Mouse (Mus musculus): ENCODE measurements around the gene Map2k1. TPM values are rescaled to one million over a fixed set of nuclear protein-coding genes. Genes with fewer than 3 reads are reported as not detected.

The Map2k1 gene
- total RNA-seq, 1 experiment from 2014 or later = 45.5 TPM

- no peak for ATAC-seq (replicated peaks; ENCODE audit: low read depth, poor library complexity, severe bottlenecking)
These were observed 825 bp downstream of the Map2k1 start for GRCm38 (mm10) chr9:64252591-64253020.

- no peak for ATAC-seq (replicated peaks; ENCODE audit: low read depth, poor library complexity, severe bottlenecking)
These were observed 3.2 kb downstream of the Map2k1 start for GRCm38 (mm10) chr9:64250111-64250730.

GRCm38 (mm10) chr9:64249371-64249770 lies 4.1 kb downstream of the Map2k1 start:
- ATAC-seq (replicated peaks; ENCODE audit: low read depth, poor library complexity, severe bottlenecking) = 0 out of 2 replicates have a peak, but pooled peaks have one; percentile 22

GRCm38 (mm10) chr9:64242381-64242831 lies 11.0 kb downstream of the Map2k1 start:
- ATAC-seq (replicated peaks; ENCODE audit: low read depth, poor library complexity, severe bottlenecking) = peak; percentile 32; the same call in 1 of the 2 replicates

- no peak for ATAC-seq (replicated peaks; ENCODE audit: low read depth, poor library complexity, severe bottlenecking)
These were observed 12.8 kb downstream of the Map2k1 start for GRCm38 (mm10) chr9:64240681-64241080.

- no peak for ATAC-seq (replicated peaks; ENCODE audit: low read depth, poor library complexity, severe bottlenecking)
These were observed 13.3 kb downstream of the Map2k1 start for GRCm38 (mm10) chr9:64240116-64240515.

- ATAC-seq (replicated peaks; ENCODE audit: low read depth, poor library complexity, severe bottlenecking) = no peak
These were observed 17.4 kb downstream of the Map2k1 start for GRCm38 (mm10) chr9:64236056-64236455.

GRCm38 (mm10) chr9:64234768-64235435 lies 18.5 kb downstream of the Map2k1 start, which contains the start of gene Uchl4:
Gene Uchl4, plus strand, starts transcription at chr9:64235201.
- ATAC-seq (replicated peaks; ENCODE audit: low read depth, poor library complexity, severe bottlenecking) = no peak

- ATAC-seq (replicated peaks; ENCODE audit: low read depth, poor library complexity, severe bottlenecking) = no peak
These were observed 19.8 kb downstream of the Map2k1 start for GRCm38 (mm10) chr9:64233656-64234055.

GRCm38 (mm10) chr9:64232257-64232957 lies 21.0 kb downstream of the Map2k1 start:
- ATAC-seq (replicated peaks; ENCODE audit: low read depth, poor library complexity, severe bottlenecking) = no peak

- no peak for ATAC-seq (replicated peaks; ENCODE audit: low read depth, poor library complexity, severe bottlenecking)
These were observed 21.8 kb downstream of the Map2k1 start for GRCm38 (mm10) chr9:64231674-64232073.

- ATAC-seq (replicated peaks; ENCODE audit: low read depth, poor library complexity, severe bottlenecking) = no peak
These were observed 22.3 kb downstream of the Map2k1 start for GRCm38 (mm10) chr9:64231171-64231570.

GRCm38 (mm10) chr9:64228972-64229371 lies 24.5 kb downstream of the Map2k1 start:
- no peak for ATAC-seq (replicated peaks; ENCODE audit: low read depth, poor library complexity, severe bottlenecking)

GRCm38 (mm10) chr9:64227736-64228135 lies 25.7 kb downstream of the Map2k1 start:
- peak; percentile 65 for ATAC-seq (replicated peaks; ENCODE audit: low read depth, poor library complexity, severe bottlenecking)

GRCm38 (mm10) chr9:64225805-64226204 lies 27.6 kb downstream of the Map2k1 start:
- ATAC-seq (replicated peaks; ENCODE audit: low read depth, poor library complexity, severe bottlenecking) = no peak

- ATAC-seq (replicated peaks; ENCODE audit: low read depth, poor library complexity, severe bottlenecking) = peak; percentile 71
These were observed 31.3 kb downstream of the Map2k1 start for GRCm38 (mm10) chr9:64222098-64222497.

- ATAC-seq (replicated peaks; ENCODE audit: low read depth, poor library complexity, severe bottlenecking) = no peak
These were observed 32.0 kb downstream of the Map2k1 start for GRCm38 (mm10) chr9:64221480-64221879.

- no peak for ATAC-seq (replicated peaks; ENCODE audit: low read depth, poor library complexity, severe bottlenecking)
These were observed 32.8 kb downstream of the Map2k1 start for GRCm38 (mm10) chr9:64220603-64221002.

- ATAC-seq (replicated peaks; ENCODE audit: low read depth, poor library complexity, severe bottlenecking) = no peak
These were observed 33.5 kb downstream of the Map2k1 start for GRCm38 (mm10) chr9:64219772-64220420.

- ATAC-seq (replicated peaks; ENCODE audit: low read depth, poor library complexity, severe bottlenecking) = no peak
These were observed 34.1 kb downstream of the Map2k1 start for GRCm38 (mm10) chr9:64219305-64219704.

All from common myeloid progenitor, adult 5-6 weeks (primary cell).